Mouse (Mus musculus): ENCODE data around the gene Tasp1. TPM values are rescaled to one million over a fixed set of nuclear protein-coding genes. Genes with fewer than 3 reads are reported as not detected.

The Tasp1 gene
- total and polyA plus RNA-seq, 3 experiments, result 17.0 to 31.5 TPM; not detected in 1

DNA sequence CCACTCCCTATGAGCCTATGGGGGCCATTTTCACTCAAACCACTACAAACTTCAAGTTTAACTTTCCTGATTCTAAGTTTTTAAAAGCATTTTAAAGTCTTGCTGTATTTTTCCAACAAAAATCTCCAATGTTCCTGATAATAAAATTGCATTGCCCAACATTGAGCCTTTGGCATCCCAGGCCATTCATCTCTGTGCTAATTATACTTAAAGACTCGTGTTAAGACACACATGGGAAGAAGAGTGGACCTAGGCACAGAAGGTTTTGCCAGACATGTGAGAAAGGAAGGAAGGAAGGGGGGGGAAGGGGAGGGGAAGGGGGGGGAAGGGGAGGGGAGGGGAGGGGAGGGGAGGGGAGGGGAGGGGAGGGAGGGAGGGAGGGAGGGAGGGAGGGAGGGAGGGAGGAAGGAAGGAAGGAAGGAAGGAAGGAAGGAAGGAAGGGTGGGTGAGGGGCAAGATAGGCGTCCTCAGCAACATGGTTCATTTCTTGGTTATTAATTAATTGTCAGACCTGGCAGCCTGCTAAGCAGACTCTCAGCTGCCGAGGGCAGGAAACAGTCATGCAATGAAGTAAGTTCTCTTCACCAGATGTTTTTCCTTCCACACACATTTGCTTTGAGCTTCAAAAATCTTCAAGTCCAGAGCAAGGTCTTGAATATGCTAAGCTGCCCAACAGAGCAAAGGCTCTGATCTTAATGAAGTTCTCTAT is 207.0 kb downstream of the Tasp1 start:
- H3K27me3 ChIP-seq (ENCODE audit: control insufficient read depth in 1 of 2, insufficient read depth in 2 of 2, low read length in 2 of 2), result no peaks in the 10 kb centered on the region
- no peaks in the 10 kb centered on the region for H3K9me3 ChIP-seq (replicated peaks; ENCODE audit: insufficient read depth, low read length)
- no peak for DNase-seq (ENCODE audit: low read depth, low spot score)
- TF ChIP-seq CTCF (IDR thresholded peaks at IDR 0.05 in 2 of 3, conservative IDR thresholded peaks at IDR 0.05 in 1 of 3; ENCODE audit: control insufficient read depth in 1 of 3, insufficient read depth in 1 of 3, low read depth in 2 of 3, low read length in 3 of 3, poor library complexity in 1 of 3, severe bottlenecking in 1 of 3), result no peak
- no peak for TF ChIP-seq CHD1 (IDR thresholded peaks at IDR 0.05; ENCODE audit: low read depth, low read length)
- TF ChIP-seq TAL1 (IDR thresholded peaks at IDR 0.05; ENCODE audit: low read length), result no peak
- no peak for TF ChIP-seq GATA1 (IDR thresholded peaks at IDR 0.05; ENCODE audit: low read depth, low read length)
- no peak for TF ChIP-seq NELFE (IDR thresholded peaks at IDR 0.05; ENCODE audit: low read depth, low read length)
- no peak for TF ChIP-seq RCOR1 (IDR thresholded peaks at IDR 0.05; ENCODE audit: low read depth, low read length)
- no peak for TF ChIP-seq NRF1 (IDR thresholded peaks at IDR 0.05; ENCODE audit: insufficient read depth, low read depth, low read length, poor library complexity, severe bottlenecking)
- TF ChIP-seq POLR2A (IDR thresholded peaks at IDR 0.05; ENCODE audit: control insufficient read depth in 1 of 2, insufficient read depth in 1 of 2, low read depth in 1 of 2, low read length in 2 of 2, poor library complexity in 1 of 2), result no peak
- TF ChIP-seq USF2 (IDR thresholded peaks at IDR 0.05; ENCODE audit: borderline replicate concordance in 1 of 2, insufficient read depth in 1 of 2, low read depth in 1 of 2, low read length in 2 of 2), result no peak
- no peak for TF ChIP-seq E2F4 (IDR thresholded peaks at IDR 0.05; ENCODE audit: borderline replicate concordance, low read depth, low read length)
- TF ChIP-seq ZKSCAN1 (IDR thresholded peaks at IDR 0.05; ENCODE audit: low read depth, low read length), result no peak
- TF ChIP-seq ETS1 (IDR thresholded peaks at IDR 0.05; ENCODE audit: low read depth, low read length), result no peak
- no peak for TF ChIP-seq ZC3H11A (IDR thresholded peaks at IDR 0.05; ENCODE audit: low read depth, low read length)
- TF ChIP-seq POLR2AphosphoS5 (IDR thresholded peaks at IDR 0.05; ENCODE audit: borderline replicate concordance, low read depth, low read length), result no peak
- no peak for TF ChIP-seq BHLHE40 (IDR thresholded peaks at IDR 0.05; ENCODE audit: borderline replicate concordance, low read depth, low read length)
- TF ChIP-seq MYC (IDR thresholded peaks at IDR 0.05; ENCODE audit: low read depth, low read length), result no peak
- TF ChIP-seq SMC3 (IDR thresholded peaks at IDR 0.05; ENCODE audit: low read depth, low read length), result no peak
- TF ChIP-seq UBTF (IDR thresholded peaks at IDR 0.05; ENCODE audit: borderline replicate concordance, insufficient read depth, low read depth, low read length), result no peak
- TF ChIP-seq SIN3A (IDR thresholded peaks at IDR 0.05; ENCODE audit: low read length), result no peak
- TF ChIP-seq JUND (IDR thresholded peaks at IDR 0.05; ENCODE audit: low read depth, low read length), result no peak
- no peak overlapping the region for H3K9ac ChIP-seq (ENCODE audit: control insufficient read depth, low read depth, low read length, poor library complexity, severe bottlenecking)
- no peaks in the 10 kb centered on the region for H3K4me1 ChIP-seq (ENCODE audit: control insufficient read depth in 1 of 2, insufficient read depth in 2 of 2, low read length in 2 of 2)
- H3K36me3 ChIP-seq (ENCODE audit: control insufficient read depth in 1 of 2, insufficient read depth in 2 of 2, low read length in 2 of 2), result peaks cover 0 to 5% of the 10 kb centered on the region in 2 experiments; a peak in 1 of 4 replicates
- H3K27ac ChIP-seq (ENCODE audit: control insufficient read depth, low read depth, low read length), result no peak overlapping the region
- H3K4me3 ChIP-seq (ENCODE audit: control insufficient read depth in 1 of 2, insufficient read depth in 1 of 2, low read depth in 2 of 2, low read length in 2 of 2), result no peak overlapping the region
- no peaks in the 10 kb centered on the region for H3K79me2 ChIP-seq (ENCODE audit: control insufficient read depth, insufficient read depth, low read length, poor library complexity)
